Mouse (Mus musculus) mature B cell (primary cell): Measurements from ENCODE around the gene Serinc4.

Source experiments
- in situ Hi-C: fragments of 300-500 bp; cut with MboI; formaldehyde crosslinking; loops from 2 replicates; pipeline ENCODE4 v1.14.3; 2019

The Serinc4 gene

GRCm38 (mm10) chr2:121447006-121447405, 9.6 kb downstream of the Serinc4 start:
- in situ Hi-C loops, result no loop called here

- in situ Hi-C loops, result no loop called here
Measured at GRCm38 (mm10) chr2:121446506-121446905, 10.1 kb downstream of the Serinc4 start.

GRCm38 (mm10) chr2:121445117-121445516, 11.5 kb downstream of the Serinc4 start:
- in situ Hi-C loops, result no loop called here

GRCm38 (mm10) chr2:121444178-121444577, 12.4 kb downstream of the Serinc4 start, which contains the start of gene Ell3:
Ell3 (minus strand) TSS chr2:121444278.
- in situ Hi-C loops, result no loop called here

GRCm38 (mm10) chr2:121443068-121443349, 13.6 kb downstream of the Serinc4 start:
- in situ Hi-C loops, result no loop called here

- in situ Hi-C loops, result no loop called here
Measured at GRCm38 (mm10) chr2:121442259-121443067, 14.1 kb downstream of the Serinc4 start.

- in situ Hi-C loops, result no loop called here
Measured at GRCm38 (mm10) chr2:121441800-121442199, 14.8 kb downstream of the Serinc4 start.

GRCm38 (mm10) chr2:121440834-121441605, 15.6 kb downstream of the Serinc4 start:
- in situ Hi-C loops, result no loop called here

- in situ Hi-C loops, result no loop called here
Measured at GRCm38 (mm10) chr2:121439746-121440145, 16.8 kb downstream of the Serinc4 start.

GRCm38 (mm10) chr2:121434854-121435253, 21.7 kb downstream of the Serinc4 start:
- in situ Hi-C loops, result no loop called here

GRCm38 (mm10) chr2:121425890-121426289, 30.7 kb downstream of the Serinc4 start:
- in situ Hi-C loops, result no loop called here

GRCm38 (mm10) chr2:121423166-121423565, 33.4 kb downstream of the Serinc4 start:
- in situ Hi-C loops, result no loop called here

GRCm38 (mm10) chr2:121418476-121418875, 38.1 kb downstream of the Serinc4 start:
- in situ Hi-C loops, result no loop called here

- in situ Hi-C loops, result no loop called here
Measured at GRCm38 (mm10) chr2:121416356-121416755, 40.2 kb downstream of the Serinc4 start.

GRCm38 (mm10) chr2:121415591-121415990, 41.0 kb downstream of the Serinc4 start:
- in situ Hi-C loops, result no loop called here

- in situ Hi-C loops, result no loop called here
Measured at GRCm38 (mm10) chr2:121415103-121415502, 41.5 kb downstream of the Serinc4 start.

GRCm38 (mm10) chr2:121414139-121414685, 42.4 kb downstream of the Serinc4 start:
- in situ Hi-C loops, result no loop called here

GRCm38 (mm10) chr2:121413387-121414042, 43.1 kb downstream of the Serinc4 start, which contains the start of the genes Pdia3 and Catsper2:
Pdia3 (plus strand) TSS chr2:121413775.
Catsper2 (minus strand) TSS chr2:121413792.
- in situ Hi-C loops, result no loop called here

- in situ Hi-C loops, result no loop called here
Measured at GRCm38 (mm10) chr2:121412843-121413386, 43.7 kb downstream of the Serinc4 start.

- in situ Hi-C loops, result no loop called here
Measured at GRCm38 (mm10) chr2:121408160-121408559, 48.4 kb downstream of the Serinc4 start.

GRCm38 (mm10) chr2:121403296-121403695, 53.3 kb downstream of the Serinc4 start:
- in situ Hi-C loops, result no loop called here

GRCm38 (mm10) chr2:121396624-121397023, 60.0 kb downstream of the Serinc4 start:
- in situ Hi-C loops, result no loop called here
